Mouse (Mus musculus): ENCODE results near the gene Slc25a47.
"Not testable (repeated sequence)": the region's sequence is repeated elsewhere in the genome, so short reads cannot be mapped to it uniquely, and the experiment has no call there.

Slc25a47 gene

GRCm38 (mm10) chr12:108826958-108827535 is 8.8 kb upstream of the Slc25a47 start:
- no peak for DNase-seq

GRCm38 (mm10) chr12:108827641-108828040 is 8.2 kb upstream of the Slc25a47 start:
- no peak for DNase-seq

- DNase-seq, result no peak
Measured at GRCm38 (mm10) chr12:108829636-108830035, 6.2 kb upstream of the Slc25a47 start.

- no peak for DNase-seq
Measured at GRCm38 (mm10) chr12:108830358-108830757, 5.5 kb upstream of the Slc25a47 start.

GRCm38 (mm10) chr12:108831966-108832643 is 3.7 kb upstream of the Slc25a47 start:
- peak; percentile 79 to 86 for DNase-seq

GRCm38 (mm10) chr12:108832851-108833250 is 3.0 kb upstream of the Slc25a47 start:
- no peak for DNase-seq

GRCm38 (mm10) chr12:108833408-108833807 is 2.4 kb upstream of the Slc25a47 start:
- no peak for DNase-seq

GRCm38 (mm10) chr12:108834337-108834736 is 1.5 kb upstream of the Slc25a47 start:
- no peak for DNase-seq

- DNase-seq, result no peak
Measured at GRCm38 (mm10) chr12:108834786-108835185, 1.1 kb upstream of the Slc25a47 start.

- no peak for DNase-seq
Measured at GRCm38 (mm10) chr12:108835208-108835839, 522 bp upstream of the Slc25a47 start.

GRCm38 (mm10) chr12:108836722-108837121 is 876 bp downstream of the Slc25a47 start:
- DNase-seq, result no peak

GRCm38 (mm10) chr12:108841181-108841580 is 5.3 kb downstream of the Slc25a47 start:
- peak; percentile 46 to 63 for DNase-seq

GRCm38 (mm10) chr12:108842663-108843062 is 6.8 kb downstream of the Slc25a47 start:
- no peak for DNase-seq

GRCm38 (mm10) chr12:108848033-108848432 is 12.2 kb downstream of the Slc25a47 start:
- DNase-seq, result not testable (repeated sequence)

GRCm38 (mm10) chr12:108849488-108850022 is 13.7 kb downstream of the Slc25a47 start:
- DNase-seq, result no peak

GRCm38 (mm10) chr12:108850129-108850528 is 14.3 kb downstream of the Slc25a47 start:
- peak in 1 of 2 experiments; percentile 40 for DNase-seq

GRCm38 (mm10) chr12:108850886-108851285 is 15.0 kb downstream of the Slc25a47 start:
- DNase-seq, result no peak

GRCm38 (mm10) chr12:108852822-108853221 is 17.0 kb downstream of the Slc25a47 start:
- DNase-seq, result no peak

GRCm38 (mm10) chr12:108855081-108855480 is 19.2 kb downstream of the Slc25a47 start:
- DNase-seq, result no peak

- no peak for DNase-seq
Measured at GRCm38 (mm10) chr12:108856186-108856585, 20.3 kb downstream of the Slc25a47 start.

GRCm38 (mm10) chr12:108857109-108857508 is 21.3 kb downstream of the Slc25a47 start:
- DNase-seq, result no peak

- peak; percentile 69 to 74 for DNase-seq
Measured at GRCm38 (mm10) chr12:108857589-108858184, 21.8 kb downstream of the Slc25a47 start.

GRCm38 (mm10) chr12:108858486-108858885 is 22.6 kb downstream of the Slc25a47 start:
- no peak for DNase-seq
